Mouse (Mus musculus) CH12.LX (cell line): ENCODE measurements at regions not wholly inside any gene's neighbourhood (a gene's known extent, or its start where the extent isn't known, plus 50 kb on each side); places are given as distances from the start of the nearest gene placed in this dataset.

ENCODE experiments used
- CHD2 ChIP-seq: IDR thresholded peaks from 2 replicates; pipeline ENCODE4 v1.6.1; 2011; ENCODE audit warnings: low read length, improper control_type of control experiment
- MYC ChIP-seq: IDR thresholded peaks from 2 replicates; pipeline ENCODE4 v1.6.1; 2011; ENCODE audit warnings: low read depth, mild to moderate bottlenecking, improper control_type of control experiment, low read length
- ZKSCAN1 ChIP-seq: IDR thresholded peaks from 2 replicates; pipeline ENCODE4 v1.6.1; 2012; ENCODE audit warnings: low read depth, inconsistent platforms, low read length, improper control_type of control experiment, borderline replicate concordance

DNA sequence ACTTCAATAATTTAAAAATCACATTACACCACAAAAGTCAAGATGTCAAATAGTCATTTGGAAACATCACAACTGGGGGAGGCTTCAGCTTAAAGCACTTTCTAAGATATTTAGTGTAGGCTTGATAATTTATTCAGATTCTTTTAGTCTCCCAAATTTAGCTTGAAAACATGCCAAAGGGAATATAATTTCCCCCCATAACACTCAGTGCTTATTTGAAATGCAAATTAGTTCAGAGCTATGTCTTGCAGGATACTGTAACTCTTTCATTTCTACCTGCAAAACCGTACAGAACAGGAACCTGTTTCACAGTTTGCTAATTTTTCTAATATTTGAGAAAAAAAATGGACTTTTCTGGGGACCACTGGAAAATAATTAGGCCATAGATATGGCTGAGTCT is 1566.8 kb upstream of the Sel1l start:
- TF ChIP-seq MYC = no peak
- no peak for TF ChIP-seq CHD2
- no peak for TF ChIP-seq ZKSCAN1
